Mouse (Mus musculus): ENCODE results near the gene Rspo1.
"Not testable (repeated sequence)": the region's sequence is repeated elsewhere in the genome, so short reads cannot be mapped to it uniquely, and the experiment has no call there.

Rspo1 gene

DNA sequence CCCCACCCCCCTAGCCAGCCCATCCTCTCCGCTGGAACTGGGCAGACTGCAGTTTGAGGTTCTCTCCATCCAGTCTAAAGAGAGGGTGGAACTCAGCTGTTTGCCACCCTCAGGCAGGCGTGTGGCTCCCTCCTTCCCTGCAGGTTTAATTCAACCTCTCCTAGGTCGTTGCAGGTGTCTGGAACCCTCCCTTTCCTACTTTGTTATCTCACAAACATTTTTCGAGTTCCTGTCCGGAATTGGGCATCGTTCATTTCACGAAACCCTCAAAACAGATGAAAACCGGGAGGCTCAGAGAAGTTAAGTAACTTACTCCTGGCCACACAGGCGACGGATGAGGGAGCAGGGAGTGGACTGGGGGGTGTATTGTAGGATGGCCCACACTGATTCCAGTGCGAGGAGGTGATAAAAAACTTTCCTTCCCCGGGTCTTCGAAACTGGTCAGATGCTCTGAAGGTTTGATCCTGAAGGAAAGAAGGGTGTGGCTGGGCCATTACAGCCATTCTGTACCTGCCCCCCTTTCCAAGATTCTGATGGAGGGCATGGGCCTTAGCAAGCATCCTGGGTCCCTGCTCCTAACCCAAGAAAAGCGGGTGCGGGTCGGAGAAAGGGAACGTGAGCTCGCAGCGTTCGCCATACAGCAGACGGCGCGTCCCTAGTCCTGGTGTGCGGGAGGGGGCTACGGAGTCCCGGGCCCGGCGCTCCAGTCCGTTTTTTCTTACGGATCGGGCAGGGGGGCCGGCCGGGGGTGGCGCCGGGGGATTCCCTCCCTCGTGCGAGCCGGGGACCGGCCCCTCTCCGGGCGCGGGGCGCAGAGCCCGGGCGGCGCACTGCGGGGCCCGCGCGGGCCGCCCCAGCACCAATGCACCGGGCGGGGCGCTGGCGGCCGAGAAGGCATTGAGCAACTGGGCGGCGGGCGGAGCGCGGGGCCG, at the start of gene Rspo1:
TSS of gene Rspo1 (plus strand) at position 760 of the 932 bp plus-strand sequence.
- DNase-seq, result peak; percentile 23

DNA sequence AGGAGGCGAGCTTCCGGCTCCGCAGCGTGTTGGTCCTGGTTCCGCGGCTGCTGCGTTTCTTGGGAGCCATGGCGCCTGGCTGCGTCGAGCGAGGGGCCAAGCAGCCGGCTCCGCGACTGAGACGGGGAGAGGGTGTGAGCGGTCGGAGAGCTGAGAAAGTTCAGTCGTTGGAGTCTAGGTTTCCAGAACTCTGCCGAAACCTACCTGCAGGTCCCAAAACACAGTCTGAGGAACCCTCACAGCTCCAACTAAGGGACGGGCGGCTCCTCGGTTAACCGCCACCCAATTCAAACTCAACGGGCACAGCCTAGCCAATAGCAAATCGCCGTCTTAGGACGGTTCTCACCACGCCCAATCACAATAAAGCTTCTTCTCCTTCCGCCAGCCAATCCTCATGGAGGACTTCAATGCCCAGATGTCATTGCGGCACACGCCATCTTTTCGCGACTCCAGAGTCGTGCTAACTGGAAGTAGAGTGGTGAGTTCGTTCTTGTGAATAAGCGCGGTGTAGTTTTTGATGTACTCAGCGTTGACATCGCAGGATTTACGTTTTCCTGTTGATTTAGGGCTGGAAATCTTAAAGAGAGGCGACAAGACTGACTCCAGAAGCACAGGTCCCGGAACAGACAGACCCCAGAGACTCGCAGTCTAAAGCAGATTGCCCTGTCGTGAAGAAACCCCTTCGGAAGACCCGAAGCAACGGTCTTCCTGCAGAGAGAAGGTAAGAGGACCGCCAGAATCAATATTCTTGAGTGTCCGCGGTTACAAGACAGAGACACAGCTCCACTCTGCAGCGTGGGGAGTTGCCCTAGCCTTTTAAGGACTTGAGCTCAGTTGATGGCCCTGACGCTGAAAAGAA, 49.4 kb upstream of the Rspo1 start, which contains the start of gene 9930104L06Rik:
TSS of gene 9930104L06Rik (plus strand) at position 436 of the 859 bp plus-strand sequence.
- DNase-seq, result peak; percentile 91

DNA sequence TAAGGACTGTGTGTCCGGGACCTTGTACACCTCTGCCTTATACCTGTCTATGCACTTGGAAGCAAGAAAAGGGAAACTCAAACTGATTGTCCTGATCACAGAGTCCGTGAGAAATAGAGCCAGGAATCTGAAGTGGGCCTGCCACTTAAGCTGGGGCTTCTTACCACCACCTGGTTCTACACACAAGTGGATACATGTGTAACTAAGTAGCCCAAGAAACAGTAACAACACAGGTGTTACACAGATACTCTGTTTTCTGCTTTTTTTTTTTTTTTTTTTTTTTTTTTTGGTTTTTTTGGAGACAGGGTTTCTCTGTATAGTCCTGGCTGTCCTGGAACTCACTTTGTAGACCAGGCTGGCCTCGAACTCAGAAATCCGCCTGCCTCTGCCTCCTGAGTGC, 47.0 kb upstream of the Rspo1 start, which contains the start of gene Cdca8:
TSS of gene Cdca8 (minus strand) at position 101 of the 400 bp plus-strand sequence.
- DNase-seq, result not testable (repeated sequence)

GRCm38 (mm10) chr4:124943022-124943421, 43.2 kb upstream of the Rspo1 start:
- DNase-seq, result peak; percentile 79

GRCm38 (mm10) chr4:124943781-124944180, 42.4 kb upstream of the Rspo1 start:
- DNase-seq, result no peak

DNA sequence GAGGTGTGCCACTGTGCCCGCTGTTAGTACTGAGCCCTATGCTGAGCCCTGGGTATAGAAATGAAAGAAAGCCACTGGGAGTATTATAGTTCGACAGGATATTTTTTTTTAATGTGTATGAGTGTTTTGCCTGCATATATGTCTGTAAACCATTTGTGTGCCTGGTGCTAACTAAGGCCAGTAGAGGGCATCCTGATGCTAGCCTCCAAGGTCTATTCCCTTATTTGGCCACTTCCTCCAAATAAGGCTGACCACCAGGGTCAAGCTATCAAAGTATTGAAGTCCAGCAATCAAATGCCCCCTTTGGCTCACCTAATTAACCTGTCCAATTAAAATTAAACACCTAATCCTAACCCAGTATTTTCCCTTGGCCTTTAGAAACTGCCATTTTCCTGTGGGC, 41.3 kb upstream of the Rspo1 start:
- DNase-seq, result no peak

- DNase-seq, result no peak
Observed at GRCm38 (mm10) chr4:124949488-124949887, 36.7 kb upstream of the Rspo1 start.

DNA sequence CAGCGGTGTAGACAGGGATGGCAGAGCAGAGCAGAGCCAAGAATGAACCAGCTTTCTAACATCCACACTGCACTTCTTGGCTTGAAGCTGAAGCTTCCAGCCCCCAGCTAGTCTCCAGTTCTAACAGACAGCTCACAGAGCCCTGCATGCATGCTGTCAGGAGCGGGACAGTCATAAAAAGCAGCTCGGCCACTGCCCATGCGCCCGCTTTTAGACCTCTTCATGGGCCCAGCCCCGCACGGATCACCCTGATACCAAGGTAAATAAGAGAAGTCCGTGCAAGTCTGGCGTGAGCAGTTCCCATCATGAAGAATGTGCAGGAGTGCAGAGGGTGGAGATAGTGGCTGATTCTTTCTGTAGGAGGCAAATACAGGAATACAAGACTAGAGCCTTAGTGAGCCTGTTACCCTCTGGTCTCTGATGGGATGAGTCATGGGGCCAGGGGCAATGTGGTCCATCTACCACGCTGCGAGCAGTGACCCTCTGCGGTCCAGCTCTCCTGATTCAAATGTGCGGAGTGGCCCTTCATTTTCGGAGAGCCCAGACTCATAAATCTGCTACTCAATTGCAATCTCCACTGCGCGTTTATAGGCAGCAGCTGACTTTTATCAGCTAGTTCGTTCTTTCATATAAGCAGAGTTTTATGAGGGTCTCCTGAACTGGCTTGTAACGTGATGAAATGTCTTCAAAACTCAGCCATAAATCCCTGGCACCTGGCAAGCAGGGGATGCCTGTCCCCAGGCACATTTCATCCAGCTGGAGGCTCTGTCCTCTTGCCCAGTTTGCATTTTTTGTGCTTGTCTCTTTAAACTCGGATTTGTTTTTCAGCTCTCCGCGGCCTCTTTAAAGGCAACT, 35.8 kb upstream of the Rspo1 start:
- DNase-seq, result no peak

GRCm38 (mm10) chr4:124951036-124951433, 35.2 kb upstream of the Rspo1 start:
- no peak for DNase-seq

DNA sequence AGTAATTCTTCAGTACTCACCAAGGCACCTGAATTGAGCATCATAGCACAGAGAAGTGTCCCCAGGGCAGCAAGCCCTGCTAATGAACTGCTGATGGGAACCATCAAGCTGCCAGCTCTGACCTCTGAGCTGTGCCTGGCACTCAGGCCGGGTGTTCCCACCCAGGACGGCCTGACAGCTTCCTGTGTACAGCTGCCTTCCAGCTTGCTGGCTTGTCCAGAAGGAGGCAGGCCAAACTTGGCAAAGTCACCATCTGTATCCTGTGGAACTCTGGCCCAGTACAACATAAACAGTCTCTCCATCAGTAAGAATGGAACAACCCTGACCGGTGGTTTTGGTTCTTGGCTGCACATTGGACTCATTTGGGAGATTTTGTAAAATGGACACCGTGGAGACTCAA, 32.7 kb upstream of the Rspo1 start:
- no peak for DNase-seq

- no peak for DNase-seq
Observed at GRCm38 (mm10) chr4:124957284-124957683, 28.9 kb upstream of the Rspo1 start.

DNA sequence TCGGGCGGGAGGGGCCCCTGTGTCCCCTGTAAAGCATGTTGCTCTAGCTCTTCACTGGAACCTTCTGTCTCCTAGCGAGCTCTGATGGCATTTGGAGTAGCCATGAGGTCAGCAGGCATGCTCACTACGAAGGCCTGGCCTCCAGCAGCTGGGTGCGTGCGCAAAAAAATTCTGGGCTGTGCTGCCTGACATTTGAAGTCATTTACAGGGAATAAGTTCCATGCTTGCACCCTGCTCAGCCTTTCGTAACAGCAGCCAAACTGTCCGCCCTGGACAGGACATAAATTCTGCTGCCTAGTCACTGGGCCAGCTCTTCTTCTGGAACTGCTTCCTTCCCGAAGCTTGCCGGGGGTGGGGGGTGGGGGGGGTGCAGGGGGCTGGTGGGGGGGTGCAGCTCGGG, 27.2 kb upstream of the Rspo1 start:
- DNase-seq, result no peak

DNA sequence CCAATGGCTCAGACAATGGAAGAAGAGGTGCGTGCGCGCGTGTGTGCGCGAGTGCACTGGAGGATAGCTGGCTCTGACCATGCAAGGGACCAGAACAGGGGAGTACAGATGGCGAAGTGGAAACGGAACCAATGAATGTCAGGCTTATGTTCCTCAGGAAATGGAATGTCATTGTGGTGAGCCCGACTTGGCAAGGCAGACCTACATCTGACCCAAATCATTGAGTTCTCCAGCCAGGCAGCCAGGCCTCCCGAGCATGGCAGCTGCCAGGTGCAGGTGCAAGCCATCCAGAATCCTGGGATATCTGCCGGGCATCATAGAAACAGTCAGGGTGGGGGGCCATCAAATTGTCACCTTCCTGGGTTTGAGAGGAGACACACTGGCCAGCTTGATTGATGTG, 25.3 kb upstream of the Rspo1 start:
- no peak for DNase-seq

GRCm38 (mm10) chr4:124962576-124962975, 23.7 kb upstream of the Rspo1 start:
- DNase-seq, result no peak

GRCm38 (mm10) chr4:124964912-124965599, 21.2 kb upstream of the Rspo1 start:
- DNase-seq, result no peak

DNA sequence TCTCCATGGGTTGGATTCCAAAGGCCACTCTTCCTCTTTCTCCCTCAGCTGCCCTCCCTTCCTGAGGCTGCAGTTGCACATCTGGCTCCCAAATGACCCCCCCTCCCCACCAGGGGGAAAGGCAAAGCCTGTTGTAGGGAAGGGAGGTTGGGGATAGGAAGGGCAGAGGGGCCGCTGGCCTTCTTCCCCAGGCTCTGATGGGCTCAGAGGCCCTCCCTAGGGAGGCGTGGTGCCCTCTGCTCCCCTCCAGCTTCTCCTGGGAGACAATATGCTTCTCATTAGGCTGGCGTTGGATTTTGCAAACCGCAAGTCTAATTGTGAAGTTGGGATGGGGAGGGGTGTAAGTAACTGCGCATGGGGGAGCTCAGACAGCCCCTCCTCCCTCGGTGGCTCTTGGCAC, 17.5 kb upstream of the Rspo1 start:
- DNase-seq, result no peak

DNA sequence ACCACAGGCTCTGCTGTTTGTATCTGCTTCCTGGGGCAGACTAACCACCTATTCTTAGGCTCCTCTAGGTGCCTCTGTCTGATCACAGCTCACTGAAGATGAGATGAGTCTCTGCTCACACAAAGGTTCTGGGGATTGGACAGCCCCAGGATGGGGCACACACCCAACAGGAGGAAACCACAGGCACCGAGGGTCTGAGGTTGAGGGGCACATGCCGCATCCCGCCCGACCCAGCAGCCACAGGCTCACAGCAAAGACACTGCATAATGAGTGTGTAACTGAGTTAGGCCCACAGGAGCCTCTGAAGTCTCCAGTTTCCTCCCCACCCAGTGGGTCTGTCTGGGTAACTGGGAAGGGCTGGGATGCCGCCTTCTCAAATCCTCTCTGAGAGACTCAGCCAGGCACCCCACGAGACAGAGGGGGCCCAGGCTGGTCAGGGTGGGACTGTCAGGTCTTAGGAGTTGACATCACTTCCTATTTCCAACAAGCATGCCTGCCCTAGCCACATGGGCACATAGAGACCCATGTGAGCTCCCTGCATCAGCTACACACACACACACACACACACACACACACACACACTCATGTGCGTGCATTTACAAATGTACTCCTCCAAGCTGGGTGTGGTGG, 16.9 kb upstream of the Rspo1 start:
- no peak for DNase-seq

- no peak for DNase-seq
Observed at GRCm38 (mm10) chr4:124970194-124970593, 16.0 kb upstream of the Rspo1 start.

DNA sequence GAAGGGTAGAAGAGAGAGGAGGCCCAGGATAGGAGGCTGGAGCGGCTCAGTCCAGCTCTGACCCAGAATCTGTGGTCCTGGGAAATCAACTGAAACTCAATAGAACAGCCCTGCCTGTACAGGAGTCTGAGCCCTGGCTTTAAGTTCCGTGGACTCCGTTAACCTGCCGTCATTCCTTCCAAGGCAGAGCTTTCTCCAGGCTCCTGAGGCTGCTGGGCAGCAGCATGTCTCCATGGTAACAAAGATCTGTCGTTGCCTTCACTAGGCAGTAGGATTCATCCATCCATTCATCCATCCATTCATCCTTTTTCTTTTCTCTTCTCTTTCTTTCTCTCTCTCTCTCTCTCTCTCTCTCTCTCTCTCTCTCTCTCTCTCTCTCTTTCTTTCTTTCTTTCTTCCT, 15.6 kb upstream of the Rspo1 start:
- no peak for DNase-seq

- no peak for DNase-seq
Observed at GRCm38 (mm10) chr4:124971094-124971493, 15.1 kb upstream of the Rspo1 start.

DNA sequence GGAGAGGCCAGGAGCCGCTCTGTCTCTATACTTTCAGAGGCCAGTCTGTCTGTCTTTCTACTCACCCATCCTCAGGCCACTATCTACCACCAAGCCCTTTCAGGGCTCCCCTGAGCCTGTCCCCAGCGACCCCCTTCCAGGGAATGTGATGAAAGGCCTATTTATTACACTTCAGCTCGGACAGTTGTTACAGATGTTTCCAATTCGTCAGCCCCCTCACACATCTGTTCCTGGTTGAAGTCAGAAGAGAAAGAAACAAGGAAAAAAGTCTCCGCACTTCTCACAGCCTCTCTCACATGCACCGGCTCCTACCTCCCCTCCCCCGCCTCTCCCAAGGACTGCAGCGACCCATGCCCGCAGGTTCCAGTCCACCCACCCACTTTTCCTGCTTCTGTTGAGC, 13.9 kb upstream of the Rspo1 start:
- no peak for DNase-seq

Measured in liver (tissue).